Mouse (Mus musculus): ENCODE measurements around the gene Armc7.

DNA sequence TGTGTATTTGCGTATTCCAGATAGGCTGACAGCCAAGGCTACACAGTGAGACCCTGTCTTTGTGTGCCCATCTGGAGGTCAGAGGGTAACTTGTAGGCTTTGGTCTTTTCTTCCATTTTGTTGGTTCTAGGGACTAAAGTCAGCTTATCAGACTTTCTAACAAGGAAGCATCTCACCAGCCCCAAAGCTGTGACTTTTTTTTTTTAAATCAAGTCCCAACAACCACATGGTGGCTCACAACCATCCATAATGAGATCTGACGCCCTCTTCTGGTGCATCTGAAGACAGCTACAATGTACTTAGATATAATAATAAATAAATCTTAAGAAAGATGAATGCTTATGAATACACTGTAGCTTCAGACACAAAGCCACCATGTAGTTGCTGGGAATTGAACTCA, 62.6 kb downstream of the Armc7 start:
- TF ChIP-seq GABPA (IDR thresholded peaks at IDR 0.05; ENCODE audit: insufficient replicate concordance, low read depth, low read length) (no peak), KAT2A (IDR thresholded peaks at IDR 0.05; ENCODE audit: insufficient replicate concordance, low read length) (no peak), CHD1 (IDR thresholded peaks at IDR 0.05; ENCODE audit: low read depth, low read length) (no peak), MAX (IDR thresholded peaks at IDR 0.05; ENCODE audit: low read length) (no peak), MYC (IDR thresholded peaks at IDR 0.05; ENCODE audit: low read depth, low read length) (peak; percentile 73; the same call in 1 of the 2 replicates)
